Mouse (Mus musculus) heart, postnatal 0 days (tissue): Measurements from ENCODE around the gene Ifitm2. TPM values are rescaled to one million over a fixed set of nuclear protein-coding genes. Genes with fewer than 3 reads are reported as not detected.

ENCODE experiments used
- ATAC-seq: fragments of 200-750 bp; cut with Nextera tagmentation; 2 replicates; pipeline ENCODE4 v1.8.0; 2017; ENCODE audit warnings: low read depth, moderate number of reproducible peaks, moderate library complexity; ENCODE audit not compliant: insufficient read depth
- DNase-seq: peaks from one replicate; pipeline ENCODE4 v3.0.0-alpha.2; 2016; ENCODE audit warnings: low spot score
- H3K27ac ChIP-seq: fragments of 300-500 bp; sonication (generic); 2 replicates; pipeline ENCODE4 v1.5.1; 2014; ENCODE audit warnings: low read depth, mild to moderate bottlenecking
- H3K27me3 ChIP-seq: fragments of 300-500 bp; sonication (generic); 2 replicates; pipeline ENCODE4 v1.6.1; 2014; ENCODE audit warnings: low read length, mixed read lengths; ENCODE audit not compliant: control insufficient read depth, insufficient read depth
- H3K36me3 ChIP-seq: fragments of 300-500 bp; sonication (generic); replicated peaks from 2 replicates; pipeline ENCODE4 v1.6.1; 2014; ENCODE audit warnings: low read length, mixed read lengths; ENCODE audit not compliant: control insufficient read depth, insufficient read depth
- H3K4me1 ChIP-seq: fragments of 300-500 bp; sonication (generic); 2 replicates; pipeline ENCODE4 v1.6.1; 2014; ENCODE audit warnings: antibody characterized with exemption; ENCODE audit not compliant: control insufficient read depth, insufficient read depth
- H3K4me2 ChIP-seq: fragments of 300-500 bp; sonication (generic); 2 replicates; pipeline ENCODE4 v1.6.1; 2014; ENCODE audit warnings: low read depth, mild to moderate bottlenecking, low read length, moderate library complexity
- H3K4me3 ChIP-seq: fragments of 300-500 bp; sonication (generic); 2 replicates; pipeline ENCODE4 v1.5.1; 2014; ENCODE audit warnings: low read depth, low read length
- H3K9ac ChIP-seq: fragments of 300-500 bp; sonication (generic); replicated peaks from 2 replicates; pipeline ENCODE4 v1.6.1; 2014; ENCODE audit warnings: low read depth, low read length, mixed read lengths
- H3K9me3 ChIP-seq: fragments of 300-500 bp; sonication (generic); replicated peaks from 2 replicates; pipeline ENCODE4 v1.6.1; 2016; ENCODE audit warnings: low read length; ENCODE audit not compliant: control insufficient read depth
- CTCF ChIP-seq: IDR thresholded peaks from 2 replicates; pipeline ENCODE4 v1.5.1; 2016; ENCODE audit warnings: antibody characterized with exemption, control low read depth, low read depth
- EP300 ChIP-seq: IDR thresholded peaks from 2 replicates; pipeline ENCODE4 v1.6.1; 2016; ENCODE audit warnings: antibody characterized with exemption, low read depth
- WGBS: fragments of 180-500 bp; shearing (Covaris S2); extraction: QIAGEN DNeasy Blood & Tissue Kit; methylation state at CpG from one replicate; pipeline ENCODE4 v1.1.7; 2014; 5-methylcytosine and 5-hydroxymethylcytosine counted together
- polyA plus RNA-seq: library from polyadenylated mRNA; unstranded; fragments of >200 nt; fragmentation: Nextera tagmentation; extraction: Ambion mirVana; gene quantifications from 2 replicates; pipeline ENCODE4 v1.2.1, GENCODE M21; 2015
- total RNA-seq: library from RNA; depleted of rRNA; stranded (reverse); fragments of >200 nt; gene quantifications from 2 replicates; pipeline ENCODE4 v1.2.3, GENCODE M21; 2014; ENCODE audit warnings: low replicate concordance

Ifitm2 gene
- total and polyA plus RNA-seq, 2 experiments from 2014 or later = 172 to 516 TPM

- no peak for ATAC-seq
- Histone ChIP-seq H3K9ac (no peak overlapping the region), H3K4me3 (no peak overlapping the region), H3K27me3 (no peaks in the 10 kb centered on the region), H3K27ac (no peak overlapping the region), H3K4me2 (no peak overlapping the region), H3K36me3 (no peaks in the 10 kb centered on the region), H3K4me1 (no peaks in the 10 kb centered on the region), H3K9me3 (no peaks in the 10 kb centered on the region)
- TF ChIP-seq EP300 (no peak), CTCF (no peak)
- WGBS = 37% methylated on average over 1 of the region's 1 CpGs
- DNase-seq = no peak
These were observed 42.0 kb upstream of the Ifitm2 start for GRCm38 (mm10) chr7:140997817-140998216.

GRCm38 (mm10) chr7:140991117-140991689 is 35.4 kb upstream of the Ifitm2 start:
- Histone ChIP-seq H3K36me3 (no peaks in the 10 kb centered on the region), H3K27ac (no peak overlapping the region), H3K4me1 (no peaks in the 10 kb centered on the region), H3K9ac (no peak overlapping the region), H3K9me3 (no peaks in the 10 kb centered on the region), H3K27me3 (no peaks in the 10 kb centered on the region), H3K4me2 (no peak overlapping the region), H3K4me3 (no peak overlapping the region)
- TF ChIP-seq CTCF = no peak
- no peak for TF ChIP-seq EP300
- DNase-seq (no peak), ATAC-seq (no peak)
- WGBS = 72% methylated on average over 14 of the region's 14 CpGs

- H3K4me1 ChIP-seq = no peaks in the 10 kb centered on the region
- TF ChIP-seq EP300 (no peak), CTCF (no peak)
- no peaks in the 10 kb centered on the region for H3K36me3 ChIP-seq
- H3K27ac ChIP-seq = no peak overlapping the region
- no peaks in the 10 kb centered on the region for H3K27me3 ChIP-seq
- no peak overlapping the region for H3K4me3 ChIP-seq
- DNase-seq (no peak), ATAC-seq (no peak)
- no peaks in the 10 kb centered on the region for H3K9me3 ChIP-seq
- H3K9ac ChIP-seq = no peak overlapping the region
- H3K4me2 ChIP-seq = no peak overlapping the region
- WGBS = 55% methylated on average over 5 of the region's 5 CpGs
These were observed 34.8 kb upstream of the Ifitm2 start for GRCm38 (mm10) chr7:140990622-140991021.

- 54% methylated on average over 6 of the region's 6 CpGs for WGBS
- DNase-seq (no peak), ATAC-seq (no peak)
- no peak overlapping the region for H3K27ac ChIP-seq
- no peaks in the 10 kb centered on the region for H3K36me3 ChIP-seq
- H3K27me3 ChIP-seq = no peaks in the 10 kb centered on the region
- TF ChIP-seq CTCF (no peak), EP300 (no peak)
- no peak overlapping the region for H3K4me2 ChIP-seq
- no peaks in the 10 kb centered on the region for H3K9me3 ChIP-seq
- H3K4me1 ChIP-seq = no peaks in the 10 kb centered on the region
- H3K9ac ChIP-seq = no peak overlapping the region
- H3K4me3 ChIP-seq = no peak overlapping the region
These were observed 34.4 kb upstream of the Ifitm2 start for GRCm38 (mm10) chr7:140990185-140990584.

DNA sequence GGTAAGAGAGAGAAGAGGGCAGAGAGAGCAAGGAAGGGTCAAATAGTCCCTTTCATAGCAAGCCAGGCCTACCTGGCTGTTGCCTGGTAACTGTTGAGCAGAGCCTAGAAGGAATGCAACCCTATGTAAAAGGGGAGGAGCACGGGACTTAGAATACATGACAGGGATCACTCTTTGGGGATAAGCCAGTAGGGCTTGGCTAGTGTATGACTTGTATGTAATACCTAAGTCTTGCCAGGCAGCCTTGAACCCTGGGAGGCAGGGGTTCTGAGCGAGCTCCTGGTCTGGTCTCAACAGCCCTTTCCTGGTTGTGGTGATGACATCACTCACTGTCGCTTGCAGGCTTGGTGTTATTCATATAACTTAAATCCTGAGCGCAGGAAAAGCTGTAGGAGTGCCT is 33.2 kb upstream of the Ifitm2 start:
- 64% methylated on average over 4 of the region's 4 CpGs for WGBS
- H3K27me3 ChIP-seq = no peaks in the 10 kb centered on the region
- no peak for DNase-seq
- H3K9me3 ChIP-seq = no peaks in the 10 kb centered on the region
- no peak overlapping the region for H3K9ac ChIP-seq
- TF ChIP-seq EP300 (no peak), CTCF (no peak)
- H3K4me3 ChIP-seq = no peak overlapping the region
- no peak overlapping the region for H3K4me2 ChIP-seq
- H3K36me3 ChIP-seq = no peaks in the 10 kb centered on the region
- no peak overlapping the region for H3K27ac ChIP-seq
- H3K4me1 ChIP-seq = no peaks in the 10 kb centered on the region
- ATAC-seq = no peak
